Mouse (Mus musculus) thymus, postnatal 25 days (tissue): ENCODE results near the gene Wrb.
A peak's percentile ranks its signal among the peaks of the same experiment; 100 is the strongest.
"Not testable (repeated sequence)": the region's sequence is repeated elsewhere in the genome, so short reads cannot be mapped to it uniquely, and the experiment has no call there.

Experiments
- DNase-seq: peaks from one replicate; pipeline ENCODE4 v3.0.0; 2022

The Wrb gene

GRCm38 (mm10) chr16:96145110-96145800 is at the start of gene Wrb:
Gene Wrb, plus strand, starts transcription at chr16:96145407.
- DNase-seq, result peak; percentile 99

- DNase-seq, result no peak
Measured at GRCm38 (mm10) chr16:96095966-96096365, 49.2 kb upstream of the Wrb start.

GRCm38 (mm10) chr16:96097811-96098210 is 47.4 kb upstream of the Wrb start:
- not testable (repeated sequence) for DNase-seq

- peak; percentile 33 for DNase-seq
Measured at GRCm38 (mm10) chr16:96103036-96103435, 42.2 kb upstream of the Wrb start.

GRCm38 (mm10) chr16:96109673-96110072 is 35.5 kb upstream of the Wrb start:
- no peak for DNase-seq

- no peak for DNase-seq
Measured at GRCm38 (mm10) chr16:96110655-96111345, 34.4 kb upstream of the Wrb start.

GRCm38 (mm10) chr16:96112769-96113168 is 32.4 kb upstream of the Wrb start:
- DNase-seq, result no peak

- peak; percentile 6 for DNase-seq
Measured at GRCm38 (mm10) chr16:96114729-96115128, 30.5 kb upstream of the Wrb start.

GRCm38 (mm10) chr16:96120022-96120623 is 25.1 kb upstream of the Wrb start:
- DNase-seq, result no peak

GRCm38 (mm10) chr16:96126684-96127171 is 18.5 kb upstream of the Wrb start:
- no peak for DNase-seq

- DNase-seq, result no peak
Measured at GRCm38 (mm10) chr16:96127288-96127656, 17.9 kb upstream of the Wrb start.

- DNase-seq, result peak; percentile 94
Measured at GRCm38 (mm10) chr16:96127657-96128344, 17.4 kb upstream of the Wrb start, which contains the start of gene Hmgn1. Gene Hmgn1, minus strand, starts transcription at chr16:96127729.

GRCm38 (mm10) chr16:96128466-96128865 is 16.7 kb upstream of the Wrb start:
- DNase-seq, result no peak

GRCm38 (mm10) chr16:96144748-96145109 is 478 bp upstream of the Wrb start:
- not testable (repeated sequence) for DNase-seq

GRCm38 (mm10) chr16:96145814-96146213 is 607 bp downstream of the Wrb start:
- DNase-seq, result no peak

- no peak for DNase-seq
Measured at GRCm38 (mm10) chr16:96148834-96149233, 3.6 kb downstream of the Wrb start.

- no peak for DNase-seq
Measured at GRCm38 (mm10) chr16:96149311-96149710, 4.1 kb downstream of the Wrb start.

- no peak for DNase-seq
Measured at GRCm38 (mm10) chr16:96150995-96151394, 5.8 kb downstream of the Wrb start.

- DNase-seq, result peak; percentile 72
Measured at GRCm38 (mm10) chr16:96151551-96151950, 6.3 kb downstream of the Wrb start.

GRCm38 (mm10) chr16:96154476-96154875 is 9.3 kb downstream of the Wrb start:
- DNase-seq, result no peak

- no peak for DNase-seq
Measured at GRCm38 (mm10) chr16:96156019-96156418, 10.8 kb downstream of the Wrb start.

- no peak for DNase-seq
Measured at GRCm38 (mm10) chr16:96157171-96157570, 12.0 kb downstream of the Wrb start.

GRCm38 (mm10) chr16:96158511-96159080 is 13.4 kb downstream of the Wrb start:
- no peak for DNase-seq
